Mouse (Mus musculus) heart, postnatal 0 days (tissue): Measurements from ENCODE around the gene Dhx32.

Experiments
- CTCF ChIP-seq: IDR thresholded peaks from 2 replicates; pipeline ENCODE4 v1.5.1; 2016; ENCODE audit warnings: antibody characterized with exemption, control low read depth, low read depth
- EP300 ChIP-seq: IDR thresholded peaks from 2 replicates; pipeline ENCODE4 v1.6.1; 2016; ENCODE audit warnings: antibody characterized with exemption, low read depth

DNA sequence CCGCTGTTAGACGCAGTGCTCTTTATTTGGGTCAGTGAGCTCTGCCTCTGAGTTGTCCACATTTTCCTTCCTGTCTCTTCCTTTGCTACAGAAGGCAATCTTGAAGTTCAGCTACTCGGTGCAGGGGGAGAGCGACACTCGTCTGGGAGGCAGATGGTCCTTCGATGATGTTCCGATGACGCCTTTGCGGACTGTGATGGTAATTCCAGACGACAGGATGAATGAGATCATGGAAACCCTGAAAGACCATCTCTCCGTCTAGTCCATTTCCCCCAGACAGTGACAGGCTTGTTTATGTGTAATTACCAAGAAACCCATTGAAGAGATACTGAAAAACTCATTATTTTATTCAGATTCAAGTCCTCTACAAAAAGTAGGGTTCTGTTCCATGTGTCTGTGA, 61.9 kb downstream of the Dhx32 start:
- TF ChIP-seq CTCF, result no peak
- no peak for TF ChIP-seq EP300
